Mouse (Mus musculus): Measurements from ENCODE around the gene Gm20671.
"Not testable (repeated sequence)": the region's sequence is repeated elsewhere in the genome, so short reads cannot be mapped to it uniquely, and the experiment has no call there.

Gm20671 gene

GRCm38 (mm10) chr5:32827009-32827408 lies at the start of gene Gm20671:
TSS of gene Gm20671 (minus strand) at chr5:32827109.
- in situ Hi-C loops (cut with MboI; ENCODE audit: low sequenced_read_pairs): no loop called here

- in situ Hi-C loops (cut with MboI; ENCODE audit: low sequenced_read_pairs): no loop called here
Observed at GRCm38 (mm10) chr5:32872346-32872745, 45.4 kb upstream of the Gm20671 start.

- in situ Hi-C loops (cut with MboI; ENCODE audit: low sequenced_read_pairs): no loop called here
Observed at GRCm38 (mm10) chr5:32869389-32870024, 42.6 kb upstream of the Gm20671 start.

- in situ Hi-C loops (cut with MboI; ENCODE audit: low sequenced_read_pairs): no loop called here
Observed at GRCm38 (mm10) chr5:32863253-32864228, 36.6 kb upstream of the Gm20671 start, which contains the start of gene Depdc5. TSS of gene Depdc5 (plus strand) at chr5:32863701.

- in situ Hi-C loops (cut with MboI; ENCODE audit: low sequenced_read_pairs): no loop called here
Observed at GRCm38 (mm10) chr5:32862469-32863132, 35.7 kb upstream of the Gm20671 start.

- in situ Hi-C loops (cut with MboI; ENCODE audit: low sequenced_read_pairs): no loop called here
Observed at GRCm38 (mm10) chr5:32861082-32861481, 34.2 kb upstream of the Gm20671 start.

GRCm38 (mm10) chr5:32857781-32858220 lies 30.9 kb upstream of the Gm20671 start:
- in situ Hi-C loops (cut with MboI; ENCODE audit: low sequenced_read_pairs): no loop called here

GRCm38 (mm10) chr5:32855274-32855673 lies 28.4 kb upstream of the Gm20671 start:
- in situ Hi-C loops (cut with MboI; ENCODE audit: low sequenced_read_pairs): not testable (repeated sequence)

GRCm38 (mm10) chr5:32854818-32855217 lies 27.9 kb upstream of the Gm20671 start:
- in situ Hi-C loops (cut with MboI; ENCODE audit: low sequenced_read_pairs): no loop called here

- in situ Hi-C loops (cut with MboI; ENCODE audit: low sequenced_read_pairs): no loop called here
Observed at GRCm38 (mm10) chr5:32853731-32854507, 27.0 kb upstream of the Gm20671 start, which contains the start of gene Prr14l. TSS of gene Prr14l (minus strand) at chr5:32854256.

GRCm38 (mm10) chr5:32852026-32852425 lies 25.1 kb upstream of the Gm20671 start:
- in situ Hi-C loops (cut with MboI; ENCODE audit: low sequenced_read_pairs): no loop called here

- in situ Hi-C loops (cut with MboI; ENCODE audit: low sequenced_read_pairs): not testable (repeated sequence)
Observed at GRCm38 (mm10) chr5:32849580-32849979, 22.7 kb upstream of the Gm20671 start.

GRCm38 (mm10) chr5:32849178-32849577 lies 22.3 kb upstream of the Gm20671 start:
- in situ Hi-C loops (cut with MboI; ENCODE audit: low sequenced_read_pairs): no loop called here

- in situ Hi-C loops (cut with MboI; ENCODE audit: low sequenced_read_pairs): no loop called here
Observed at GRCm38 (mm10) chr5:32840029-32840428, 13.1 kb upstream of the Gm20671 start.

GRCm38 (mm10) chr5:32836976-32837375 lies 10.1 kb upstream of the Gm20671 start:
- in situ Hi-C loops (cut with MboI; ENCODE audit: low sequenced_read_pairs): no loop called here

GRCm38 (mm10) chr5:32834497-32834896 lies 7.6 kb upstream of the Gm20671 start:
- in situ Hi-C loops (cut with MboI; ENCODE audit: low sequenced_read_pairs): no loop called here

- in situ Hi-C loops (cut with MboI; ENCODE audit: low sequenced_read_pairs): no loop called here
Observed at GRCm38 (mm10) chr5:32830054-32830453, 3.1 kb upstream of the Gm20671 start.

GRCm38 (mm10) chr5:32828766-32829165 lies 1.9 kb upstream of the Gm20671 start:
- in situ Hi-C loops (cut with MboI; ENCODE audit: low sequenced_read_pairs): not testable (repeated sequence)

- in situ Hi-C loops (cut with MboI; ENCODE audit: low sequenced_read_pairs): no loop called here
Observed at GRCm38 (mm10) chr5:32820471-32820870, 6.4 kb downstream of the Gm20671 start.

- in situ Hi-C loops (cut with MboI; ENCODE audit: low sequenced_read_pairs): no loop called here
Observed at GRCm38 (mm10) chr5:32815396-32815795, 11.5 kb downstream of the Gm20671 start.

All from CH12F3 (cell line).